Mouse (Mus musculus) stomach, embryonic 15.5 days (tissue): ENCODE measurements around the gene Nav2. TPM values are rescaled to one million over a fixed set of nuclear protein-coding genes. Genes with fewer than 3 reads are reported as not detected.

Experiments
- ATAC-seq: fragments of 200-750 bp; cut with Nextera tagmentation; 2 replicates; pipeline ENCODE4 v1.8.0; 2017; ENCODE audit warnings: low read depth, moderate number of reproducible peaks, moderate TSS enrichment; ENCODE audit not compliant: insufficient read depth, low FRiP score
- H3K27ac ChIP-seq: fragments of 300-500 bp; sonication (generic); 2 replicates; pipeline ENCODE4 v1.5.1; 2015; ENCODE audit warnings: mild to moderate bottlenecking, inconsistent platforms
- H3K27me3 ChIP-seq: fragments of 300-500 bp; sonication (generic); replicated peaks from 2 replicates; pipeline ENCODE4 v1.6.1; 2015; ENCODE audit warnings: inconsistent platforms
- H3K36me3 ChIP-seq: fragments of 300-500 bp; sonication (generic); 2 replicates; pipeline ENCODE4 v1.6.1; 2015; ENCODE audit warnings: inconsistent platforms
- H3K4me1 ChIP-seq: fragments of 300-500 bp; sonication (generic); 2 replicates; pipeline ENCODE4 v1.6.1; 2015; ENCODE audit warnings: inconsistent platforms
- H3K4me2 ChIP-seq: fragments of 300-500 bp; sonication (generic); 2 replicates; pipeline ENCODE4 v1.6.1; 2015; ENCODE audit warnings: mild to moderate bottlenecking, inconsistent platforms
- H3K4me3 ChIP-seq: fragments of 300-500 bp; sonication (generic); replicated peaks from 2 replicates; pipeline ENCODE4 v1.5.1; 2015; ENCODE audit warnings: inconsistent platforms
- H3K9ac ChIP-seq: fragments of 300-500 bp; sonication (generic); 2 replicates; pipeline ENCODE4 v1.6.1; 2015; ENCODE audit warnings: inconsistent platforms
- H3K9me3 ChIP-seq: fragments of 300-500 bp; sonication (generic); 2 replicates; pipeline ENCODE4 v1.6.1; 2016; ENCODE audit warnings: inconsistent platforms
- WGBS: fragments of 180-500 bp; shearing (Covaris S2); methylation state at CpG from one replicate; pipeline ENCODE4 v1.1.7; 2015; 5-methylcytosine and 5-hydroxymethylcytosine counted together
- polyA plus RNA-seq: library from polyadenylated mRNA; unstranded; fragments of >200 nt; fragmentation: Nextera tagmentation; extraction: Ambion mirVana; gene quantifications from 2 replicates; pipeline ENCODE4 v1.2.1, GENCODE M21; 2015

Gene Nav2
- polyA plus RNA-seq, 1 experiment from 2014 or later: 20.4 TPM

GRCm38 (mm10) chr7:49382884-49383283 is 474.4 kb downstream of the Nav2 start:
- no peak overlapping the region for H3K4me3 ChIP-seq
- H3K36me3 ChIP-seq: no peaks in the 10 kb centered on the region
- H3K4me1 ChIP-seq: peaks cover 7% of the 10 kb centered on the region; the same call in 1 of the 2 replicates
- 24% methylated on average over 10 of the region's 10 CpGs for WGBS
- no peak overlapping the region for H3K4me2 ChIP-seq
- H3K9ac ChIP-seq: no peak overlapping the region
- H3K9me3 ChIP-seq: no peaks in the 10 kb centered on the region
- H3K27ac ChIP-seq: no peak overlapping the region
- H3K27me3 ChIP-seq: no peaks in the 10 kb centered on the region
- ATAC-seq: peak; percentile 18; the same call in 1 of the 2 replicates

DNA sequence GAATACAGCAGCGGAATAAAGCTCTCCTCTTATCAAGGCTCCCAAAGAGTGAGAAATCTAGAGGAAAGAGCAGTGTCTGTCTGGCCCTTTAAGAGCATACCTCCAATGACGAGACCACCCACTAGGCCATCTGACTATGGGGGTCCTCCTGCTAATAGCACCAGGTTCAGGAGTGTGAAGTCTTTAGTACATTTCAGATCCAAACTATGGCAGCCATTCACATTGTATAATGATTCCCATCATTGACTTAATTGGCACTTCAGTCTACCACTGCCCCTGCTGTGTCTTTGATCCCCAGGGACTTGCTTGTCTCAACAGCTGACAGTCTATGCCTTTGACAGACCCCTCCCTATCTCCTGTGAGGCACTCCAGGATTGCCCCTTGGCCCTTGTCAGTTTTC is 479.6 kb downstream of the Nav2 start:
- no peak for ATAC-seq
- peaks cover 8% of the 10 kb centered on the region for H3K4me1 ChIP-seq
- WGBS: 69% methylated on average over 2 of the region's 2 CpGs
- H3K36me3 ChIP-seq: no peaks in the 10 kb centered on the region
- H3K4me2 ChIP-seq: no peak overlapping the region
- no peak overlapping the region for H3K4me3 ChIP-seq
- H3K27ac ChIP-seq: no peak overlapping the region
- no peaks in the 10 kb centered on the region for H3K27me3 ChIP-seq
- H3K9me3 ChIP-seq: no peaks in the 10 kb centered on the region
- H3K9ac ChIP-seq: no peak overlapping the region

- H3K36me3 ChIP-seq: no peaks in the 10 kb centered on the region
- no peaks in the 10 kb centered on the region for H3K27me3 ChIP-seq
- peaks cover 8% of the 10 kb centered on the region for H3K4me1 ChIP-seq
- H3K4me3 ChIP-seq: no peak overlapping the region
- H3K9ac ChIP-seq: no peak overlapping the region
- H3K27ac ChIP-seq: no peak overlapping the region
- H3K9me3 ChIP-seq: no peaks in the 10 kb centered on the region
- 73% methylated on average over 3 of the region's 3 CpGs for WGBS
- no peak for ATAC-seq
- H3K4me2 ChIP-seq: no peak overlapping the region
These were observed 481.8 kb downstream of the Nav2 start for GRCm38 (mm10) chr7:49390312-49390711.

GRCm38 (mm10) chr7:49390829-49391228 is 482.3 kb downstream of the Nav2 start:
- H3K36me3 ChIP-seq: no peaks in the 10 kb centered on the region
- no peak overlapping the region for H3K27ac ChIP-seq
- no peak overlapping the region for H3K9ac ChIP-seq
- no peaks in the 10 kb centered on the region for H3K9me3 ChIP-seq
- no peaks in the 10 kb centered on the region for H3K27me3 ChIP-seq
- ATAC-seq: no peak
- no peak overlapping the region for H3K4me3 ChIP-seq
- H3K4me2 ChIP-seq: no peak overlapping the region
- peaks cover 8% of the 10 kb centered on the region for H3K4me1 ChIP-seq
- WGBS: 75% methylated on average over 9 of the region's 9 CpGs

DNA sequence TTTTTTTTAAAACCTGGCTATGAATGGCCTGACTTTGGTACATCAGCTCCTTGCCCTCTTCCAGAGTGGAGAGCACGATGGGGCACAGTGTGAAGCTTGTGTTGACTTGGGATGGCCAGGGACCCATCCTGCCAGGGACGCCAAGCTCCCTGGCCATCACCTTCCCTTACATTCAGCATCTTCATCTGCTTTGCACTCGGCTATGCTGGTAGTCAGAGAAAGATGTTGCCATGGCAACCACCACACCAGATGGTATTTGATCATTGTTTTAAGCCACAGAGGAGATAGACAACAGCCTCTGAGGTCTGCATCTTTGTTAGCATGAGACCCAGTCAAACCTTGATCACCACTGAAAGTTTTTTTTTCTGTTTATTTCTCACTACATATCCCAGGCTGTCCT is 483.7 kb downstream of the Nav2 start:
- Histone ChIP-seq H3K36me3 (no peaks in the 10 kb centered on the region), H3K27ac (no peak overlapping the region), H3K9me3 (no peaks in the 10 kb centered on the region), H3K4me1 (peaks cover 9% of the 10 kb centered on the region), H3K9ac (no peak overlapping the region), H3K27me3 (no peaks in the 10 kb centered on the region), H3K4me3 (no peak overlapping the region), H3K4me2 (no peak overlapping the region)
- WGBS: 75% methylated on average over 3 of the region's 3 CpGs
- no peak for ATAC-seq

DNA sequence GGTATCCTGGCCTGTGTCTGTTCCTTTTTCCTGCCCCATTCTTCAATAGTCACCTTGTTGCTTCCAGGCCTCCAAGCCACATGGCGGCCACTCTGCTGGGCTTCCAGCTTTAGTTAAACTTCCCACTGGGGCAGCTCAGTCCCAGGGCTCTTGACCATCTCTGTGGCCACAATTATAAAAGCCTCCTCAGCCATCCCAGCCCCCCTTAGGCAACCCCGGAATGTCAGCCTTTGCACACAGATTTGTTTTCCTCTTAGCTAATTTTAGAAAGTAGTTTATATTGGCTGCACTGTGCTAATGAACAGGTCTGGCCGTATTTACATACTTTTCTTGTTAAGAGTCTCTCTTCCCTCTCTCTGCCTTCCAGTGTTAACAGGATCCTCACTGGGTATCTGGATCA is 484.3 kb downstream of the Nav2 start:
- no peak overlapping the region for H3K4me3 ChIP-seq
- no peaks in the 10 kb centered on the region for H3K27me3 ChIP-seq
- 61% methylated on average over 3 of the region's 3 CpGs for WGBS
- no peaks in the 10 kb centered on the region for H3K36me3 ChIP-seq
- no peaks in the 10 kb centered on the region for H3K9me3 ChIP-seq
- H3K4me2 ChIP-seq: no peak overlapping the region
- peaks cover 12% of the 10 kb centered on the region for H3K4me1 ChIP-seq
- ATAC-seq: no peak
- no peak overlapping the region for H3K9ac ChIP-seq
- no peak overlapping the region for H3K27ac ChIP-seq

DNA sequence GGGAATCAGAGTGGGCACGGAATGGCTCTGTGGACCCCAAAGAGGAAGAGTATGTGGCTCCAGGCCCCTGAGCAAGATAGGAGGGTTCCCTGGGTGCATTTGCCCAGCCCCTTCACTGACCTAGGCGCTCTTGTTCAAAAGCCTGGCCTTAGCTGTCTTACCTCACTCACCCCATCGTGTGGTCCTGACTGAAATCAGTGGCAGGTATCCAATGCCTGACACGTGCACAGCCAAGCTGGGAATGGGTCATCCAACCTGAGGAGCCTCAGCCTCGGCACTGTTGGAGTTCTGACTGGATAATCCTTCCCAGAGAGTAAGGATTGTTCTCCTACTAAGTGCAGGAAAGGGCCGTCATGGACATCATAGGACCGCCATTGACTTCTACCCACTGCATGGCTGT is 485.3 kb downstream of the Nav2 start:
- Histone ChIP-seq H3K36me3 (no peaks in the 10 kb centered on the region), H3K27ac (no peak overlapping the region), H3K9ac (no peak overlapping the region), H3K4me3 (no peak overlapping the region), H3K27me3 (no peaks in the 10 kb centered on the region), H3K4me1 (peaks cover 12% of the 10 kb centered on the region), H3K4me2 (no peak overlapping the region), H3K9me3 (no peaks in the 10 kb centered on the region)
- no peak for ATAC-seq
- WGBS: 84% methylated on average over 7 of the region's 7 CpGs

GRCm38 (mm10) chr7:49396202-49396601 is 487.7 kb downstream of the Nav2 start:
- no peak overlapping the region for H3K9ac ChIP-seq
- WGBS: 84% methylated on average over 1 of the region's 1 CpGs
- no peak overlapping the region for H3K27ac ChIP-seq
- H3K4me3 ChIP-seq: no peak overlapping the region
- H3K4me2 ChIP-seq: no peak overlapping the region
- H3K36me3 ChIP-seq: no peaks in the 10 kb centered on the region
- H3K27me3 ChIP-seq: no peaks in the 10 kb centered on the region
- H3K9me3 ChIP-seq: no peaks in the 10 kb centered on the region
- H3K4me1 ChIP-seq: peaks cover 10% of the 10 kb centered on the region
- no peak for ATAC-seq

DNA sequence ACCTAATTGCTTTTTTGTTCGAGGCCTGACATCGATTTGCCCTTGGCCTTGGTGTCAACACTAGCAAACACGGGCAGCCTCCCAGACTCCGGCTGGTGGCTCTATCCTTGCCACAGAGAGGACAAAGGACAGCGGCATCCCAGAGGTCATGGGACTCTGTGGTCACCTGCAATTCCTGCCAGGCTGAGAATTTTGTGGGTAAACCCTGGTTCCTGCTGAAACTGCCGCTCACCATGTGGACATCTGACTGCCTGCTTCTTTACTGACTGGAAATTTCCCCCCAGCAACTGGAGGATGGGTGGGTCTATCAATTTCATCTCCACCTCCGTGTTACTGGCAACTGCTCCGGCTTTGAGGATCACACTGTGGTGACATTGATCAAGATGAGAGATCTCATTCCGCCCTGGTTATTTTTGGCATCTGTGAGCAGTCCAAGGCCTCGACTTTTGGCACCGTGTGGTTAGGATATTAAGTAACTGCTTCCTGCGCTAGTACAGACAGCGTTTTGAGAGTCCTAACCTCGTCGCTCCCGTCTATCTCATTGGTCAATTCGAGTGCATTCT is 489.0 kb downstream of the Nav2 start:
- 64% methylated on average over 17 of the region's 17 CpGs for WGBS

DNA sequence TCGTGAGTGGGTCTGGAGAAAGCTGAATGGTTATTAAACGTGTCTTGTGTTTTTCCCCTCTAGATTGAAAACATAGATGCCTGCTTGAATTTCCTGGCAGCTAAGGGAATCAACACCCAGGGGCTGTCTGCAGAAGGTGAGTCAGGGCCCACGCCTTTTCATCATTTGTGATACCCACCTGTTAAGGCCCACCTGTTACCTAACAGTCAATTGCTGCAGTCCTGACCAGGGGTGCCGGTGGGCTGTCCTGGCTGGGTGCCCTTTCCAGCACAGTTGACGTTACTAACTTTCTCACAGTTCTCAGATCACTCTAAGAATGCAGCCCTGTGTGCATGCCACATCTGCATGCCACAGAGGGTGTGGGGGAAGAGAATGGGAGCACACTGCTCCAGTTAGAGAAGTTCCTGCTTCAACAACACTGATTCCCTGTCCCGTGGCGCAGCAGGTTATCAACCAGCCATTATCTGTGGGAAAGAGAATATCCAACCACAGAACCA is 489.6 kb downstream of the Nav2 start:
- Histone ChIP-seq H3K27ac (no peak overlapping the region), H3K9ac (no peak overlapping the region), H3K36me3 (no peaks in the 10 kb centered on the region), H3K4me2 (no peak overlapping the region), H3K4me1 (peaks cover 10% of the 10 kb centered on the region), H3K4me3 (no peak overlapping the region), H3K27me3 (no peaks in the 10 kb centered on the region), H3K9me3 (no peaks in the 10 kb centered on the region)
- 71% methylated on average over 7 of the region's 7 CpGs for WGBS
- no peak for ATAC-seq

More for the DNA sequence above, 489.0 kb downstream of the Nav2 start:
- Histone ChIP-seq H3K4me2 (no peak overlapping the region), H3K9ac (no peak overlapping the region), H3K9me3 (no peaks in the 10 kb centered on the region), H3K36me3 (no peaks in the 10 kb centered on the region), H3K4me3 (no peak overlapping the region), H3K27me3 (no peaks in the 10 kb centered on the region), H3K4me1 (peaks cover 10% of the 10 kb centered on the region), H3K27ac (peak overlapping the region; percentile 44; the same call in 1 of the 2 replicates)
- ATAC-seq: no peak

DNA sequence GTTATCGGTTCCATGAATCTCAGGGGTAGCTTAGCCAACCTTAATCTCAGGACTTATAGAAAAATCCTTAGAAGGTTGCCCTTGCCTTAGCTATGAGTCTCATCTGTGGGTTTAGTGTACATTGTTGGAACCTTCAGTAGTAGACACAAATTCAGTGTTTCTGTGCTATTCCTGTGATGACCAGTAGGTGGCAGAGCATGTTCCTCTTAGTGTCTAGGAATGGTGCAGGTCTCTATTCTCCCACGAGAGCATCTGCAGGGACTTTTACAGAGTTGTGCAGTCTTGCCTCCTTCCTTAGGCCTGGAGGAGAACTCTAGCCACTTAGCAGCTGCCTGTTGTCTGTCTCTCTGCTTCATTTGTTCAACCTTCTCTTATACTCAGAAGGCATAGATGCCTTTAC is 490.8 kb downstream of the Nav2 start:
- no peak overlapping the region for H3K4me2 ChIP-seq
- 36% methylated on average over 2 of the region's 2 CpGs for WGBS
- no peaks in the 10 kb centered on the region for H3K27me3 ChIP-seq
- H3K4me3 ChIP-seq: no peak overlapping the region
- no peak overlapping the region for H3K9ac ChIP-seq
- no peaks in the 10 kb centered on the region for H3K36me3 ChIP-seq
- ATAC-seq: peak; percentile 30; the same call in 1 of the 2 replicates
- H3K4me1 ChIP-seq: peaks cover 10% of the 10 kb centered on the region
- H3K9me3 ChIP-seq: no peaks in the 10 kb centered on the region
- H3K27ac ChIP-seq: no peak overlapping the region

GRCm38 (mm10) chr7:49400463-49400862 is 491.9 kb downstream of the Nav2 start:
- Histone ChIP-seq H3K36me3 (no peaks in the 10 kb centered on the region), H3K9ac (no peak overlapping the region), H3K9me3 (no peaks in the 10 kb centered on the region), H3K4me3 (no peak overlapping the region), H3K4me2 (0 out of 2 replicates have a peak overlapping the region, but pooled peaks have one; percentile 4), H3K4me1 (peaks cover 10% of the 10 kb centered on the region), H3K27me3 (no peaks in the 10 kb centered on the region), H3K27ac (no peak overlapping the region)
- 66% methylated on average over 19 of the region's 19 CpGs for WGBS
- peak; percentile 79 for ATAC-seq

DNA sequence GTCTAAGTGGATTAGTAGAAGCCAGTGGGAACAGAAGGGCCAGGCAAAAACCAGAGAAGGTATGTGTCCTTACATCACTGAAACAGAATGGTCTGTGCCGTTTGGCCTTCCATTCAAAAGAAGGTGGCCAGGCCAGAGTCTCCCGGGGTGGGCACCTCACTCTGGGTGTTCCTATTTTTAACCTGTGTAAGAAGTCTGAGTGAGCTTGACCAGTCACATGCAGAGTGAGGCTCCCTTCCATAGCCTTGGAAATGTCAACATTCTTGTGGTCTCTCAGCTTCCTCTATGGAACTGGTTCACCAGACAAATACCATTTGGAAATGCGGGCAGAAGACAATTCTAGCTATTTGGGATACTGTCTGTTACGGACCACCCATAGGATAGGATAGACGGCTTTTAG is 494.0 kb downstream of the Nav2 start:
- H3K4me3 ChIP-seq: no peak overlapping the region
- no peaks in the 10 kb centered on the region for H3K9me3 ChIP-seq
- H3K27me3 ChIP-seq: no peaks in the 10 kb centered on the region
- no peak overlapping the region for H3K4me2 ChIP-seq
- no peaks in the 10 kb centered on the region for H3K36me3 ChIP-seq
- no peak overlapping the region for H3K27ac ChIP-seq
- H3K9ac ChIP-seq: no peak overlapping the region
- 81% methylated on average over 5 of the region's 5 CpGs for WGBS
- ATAC-seq: no peak
- H3K4me1 ChIP-seq: peaks cover 5% of the 10 kb centered on the region
